Mouse (Mus musculus): ENCODE data around the gene Auts2. TPM values are rescaled to one million over a fixed set of nuclear protein-coding genes. Genes with fewer than 3 reads are reported as not detected.
A peak's percentile ranks its signal among the peaks of the same experiment; 100 is the strongest.

The Auts2 gene
- polyA plus RNA-seq, 2 experiments = 38.3 to 50.8 TPM

DNA sequence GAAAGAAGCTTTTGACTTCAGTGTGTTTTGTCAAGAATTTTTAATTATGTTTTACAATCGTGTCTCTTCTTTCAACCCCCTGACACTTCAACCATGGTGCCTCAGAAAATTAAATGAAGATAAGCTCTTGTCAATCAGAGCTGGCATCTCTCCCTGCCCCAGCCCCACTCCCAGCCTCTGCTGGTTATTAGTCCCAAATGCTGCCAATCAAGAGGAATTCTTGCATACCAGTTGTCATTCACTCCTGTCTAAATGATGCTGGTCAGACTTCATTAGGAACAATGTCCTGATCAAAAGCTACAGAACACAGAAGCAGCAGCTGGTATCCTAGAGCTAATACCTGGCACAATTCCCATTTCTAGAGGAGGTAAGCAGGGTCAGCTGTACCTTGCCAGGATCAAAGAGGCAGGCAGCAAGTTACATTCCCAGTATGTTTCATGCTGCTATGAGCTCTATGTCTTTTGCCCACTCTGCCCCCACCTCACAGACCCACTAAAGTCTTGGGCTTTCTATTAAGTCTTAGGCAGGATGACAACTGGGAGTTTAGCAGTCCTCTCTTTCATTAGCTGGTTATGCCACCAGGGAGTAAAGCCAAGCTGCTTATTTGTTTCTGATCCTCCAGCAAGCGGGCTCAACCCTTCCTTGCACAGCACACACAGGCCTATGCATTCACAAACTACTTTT, 134.1 kb downstream of the Auts2 start:
- no peak for ATAC-seq (ENCODE audit: low FRiP score, low read depth)
- no peak for DNase-seq (ENCODE audit: low spot score)
- no peak for TF ChIP-seq POLR2A (IDR thresholded peaks at IDR 0.05; ENCODE audit: borderline replicate concordance, extremely low read depth, insufficient read depth, insufficient read length)

DNA sequence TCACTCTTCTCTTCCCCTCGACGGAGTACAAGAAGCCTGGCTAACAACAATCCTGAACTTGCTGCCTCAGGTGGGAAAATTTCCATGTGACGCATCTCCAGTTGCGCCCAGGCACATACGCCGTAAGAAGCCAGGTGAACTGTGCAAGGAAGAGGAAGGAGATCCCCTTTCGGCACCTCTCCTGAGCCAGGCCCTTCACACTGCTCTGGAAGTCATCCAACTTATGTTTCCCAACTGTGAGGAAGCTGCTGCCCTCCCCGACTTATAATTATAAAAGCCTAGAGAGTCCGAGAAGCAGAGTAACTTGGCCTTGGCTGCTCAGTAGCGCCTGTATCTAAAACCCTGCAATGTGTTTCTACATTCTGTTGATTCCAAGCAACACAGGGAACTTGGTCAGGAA, 142.6 kb downstream of the Auts2 start:
- no peak overlapping the region for H3K4me3 ChIP-seq (replicated peaks; ENCODE audit: low read length)
- no peaks in the 10 kb centered on the region for H3K27me3 ChIP-seq (ENCODE audit: control insufficient read depth, insufficient read depth, low read length)
- no peaks in the 10 kb centered on the region for H3K36me3 ChIP-seq (ENCODE audit: control insufficient read depth, insufficient read depth, low read length)
- no peak overlapping the region for H3K4me2 ChIP-seq (replicated peaks; ENCODE audit: low read depth, low read length, severe bottlenecking)
- no peaks in the 10 kb centered on the region for H3K9me3 ChIP-seq (ENCODE audit: control insufficient read depth, low read length)
- WGBS = 59% methylated on average over 10 of the region's 10 CpGs
- TF ChIP-seq POLR2A (IDR thresholded peaks at IDR 0.05; ENCODE audit: borderline replicate concordance, extremely low read depth, insufficient read depth, insufficient read length) = no peak
- ATAC-seq (ENCODE audit: low FRiP score, low read depth) (no peak), DNase-seq (ENCODE audit: low spot score) (no peak)
- H3K4me1 ChIP-seq (ENCODE audit: control insufficient read depth, insufficient read depth, low read length) = peaks cover 12% of the 10 kb centered on the region; the same call in 1 of the 2 replicates
- no peak overlapping the region for H3K27ac ChIP-seq (replicated peaks; ENCODE audit: low read depth, low read length)
- no peak overlapping the region for H3K9ac ChIP-seq (ENCODE audit: low read depth, low read length, severe bottlenecking)

More for the DNA sequence above, 134.1 kb downstream of the Auts2 start:
- H3K9ac ChIP-seq (ENCODE audit: low read depth, low read length, severe bottlenecking) = no peak overlapping the region
- no peaks in the 10 kb centered on the region for H3K36me3 ChIP-seq (ENCODE audit: control insufficient read depth, insufficient read depth, low read length)
- H3K4me1 ChIP-seq (ENCODE audit: control insufficient read depth, insufficient read depth, low read length) = peaks cover 8% of the 10 kb centered on the region
- no peak overlapping the region for H3K27ac ChIP-seq (replicated peaks; ENCODE audit: low read depth, low read length)
- no peaks in the 10 kb centered on the region for H3K9me3 ChIP-seq (ENCODE audit: control insufficient read depth, low read length)
- WGBS = 72% methylated on average over 2 of the region's 2 CpGs
- H3K4me2 ChIP-seq (replicated peaks; ENCODE audit: low read depth, low read length, severe bottlenecking) = no peak overlapping the region
- H3K27me3 ChIP-seq (ENCODE audit: control insufficient read depth, insufficient read depth, low read length) = no peaks in the 10 kb centered on the region
- H3K4me3 ChIP-seq (replicated peaks; ENCODE audit: low read length) = no peak overlapping the region

DNA sequence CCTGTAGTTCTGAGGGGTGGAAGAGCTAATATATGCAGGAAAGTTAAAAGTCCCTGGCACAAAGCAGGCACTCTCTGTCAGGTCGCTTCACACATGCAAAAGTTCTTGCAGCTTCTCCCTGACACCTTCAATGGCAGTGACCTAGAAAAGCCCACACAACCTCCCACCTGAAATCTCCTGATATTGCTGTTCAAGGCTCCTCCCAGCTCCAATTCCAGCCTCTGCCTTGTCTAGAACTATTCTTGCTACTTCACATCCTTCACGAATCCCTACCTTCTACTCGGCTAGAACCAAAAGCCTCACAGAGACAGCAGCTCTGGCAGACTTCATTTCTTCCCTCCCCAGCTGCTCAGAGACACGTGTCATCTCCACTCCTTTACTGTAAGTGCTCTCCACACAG, 143.7 kb downstream of the Auts2 start:
- no peak for ATAC-seq (ENCODE audit: low FRiP score, low read depth)
- no peak for DNase-seq (ENCODE audit: low spot score)
- 41% methylated on average over 4 of the region's 4 CpGs for WGBS
- no peak for TF ChIP-seq POLR2A (IDR thresholded peaks at IDR 0.05; ENCODE audit: borderline replicate concordance, extremely low read depth, insufficient read depth, insufficient read length)
- peaks cover 12% of the 10 kb centered on the region; the same call in 1 of the 2 replicates for H3K4me1 ChIP-seq (ENCODE audit: control insufficient read depth, insufficient read depth, low read length)
- H3K4me2 ChIP-seq (replicated peaks; ENCODE audit: low read depth, low read length, severe bottlenecking) = no peak overlapping the region
- no peaks in the 10 kb centered on the region for H3K27me3 ChIP-seq (ENCODE audit: control insufficient read depth, insufficient read depth, low read length)
- H3K36me3 ChIP-seq (ENCODE audit: control insufficient read depth, insufficient read depth, low read length) = no peaks in the 10 kb centered on the region
- no peaks in the 10 kb centered on the region for H3K9me3 ChIP-seq (ENCODE audit: control insufficient read depth, low read length)
- H3K27ac ChIP-seq (replicated peaks; ENCODE audit: low read depth, low read length) = no peak overlapping the region
- no peak overlapping the region for H3K9ac ChIP-seq (ENCODE audit: low read depth, low read length, severe bottlenecking)
- H3K4me3 ChIP-seq (replicated peaks; ENCODE audit: low read length) = no peak overlapping the region

- DNase-seq (ENCODE audit: low spot score) = no peak
- H3K4me1 ChIP-seq (ENCODE audit: control insufficient read depth, insufficient read depth, low read length) = peaks cover 12% of the 10 kb centered on the region; the same call in 1 of the 2 replicates
- TF ChIP-seq POLR2A (IDR thresholded peaks at IDR 0.05; ENCODE audit: borderline replicate concordance, extremely low read depth, insufficient read depth, insufficient read length) = no peak
These were observed 147.2 kb downstream of the Auts2 start for GRCm38 (mm10) chr5:132395922-132396321.

DNA sequence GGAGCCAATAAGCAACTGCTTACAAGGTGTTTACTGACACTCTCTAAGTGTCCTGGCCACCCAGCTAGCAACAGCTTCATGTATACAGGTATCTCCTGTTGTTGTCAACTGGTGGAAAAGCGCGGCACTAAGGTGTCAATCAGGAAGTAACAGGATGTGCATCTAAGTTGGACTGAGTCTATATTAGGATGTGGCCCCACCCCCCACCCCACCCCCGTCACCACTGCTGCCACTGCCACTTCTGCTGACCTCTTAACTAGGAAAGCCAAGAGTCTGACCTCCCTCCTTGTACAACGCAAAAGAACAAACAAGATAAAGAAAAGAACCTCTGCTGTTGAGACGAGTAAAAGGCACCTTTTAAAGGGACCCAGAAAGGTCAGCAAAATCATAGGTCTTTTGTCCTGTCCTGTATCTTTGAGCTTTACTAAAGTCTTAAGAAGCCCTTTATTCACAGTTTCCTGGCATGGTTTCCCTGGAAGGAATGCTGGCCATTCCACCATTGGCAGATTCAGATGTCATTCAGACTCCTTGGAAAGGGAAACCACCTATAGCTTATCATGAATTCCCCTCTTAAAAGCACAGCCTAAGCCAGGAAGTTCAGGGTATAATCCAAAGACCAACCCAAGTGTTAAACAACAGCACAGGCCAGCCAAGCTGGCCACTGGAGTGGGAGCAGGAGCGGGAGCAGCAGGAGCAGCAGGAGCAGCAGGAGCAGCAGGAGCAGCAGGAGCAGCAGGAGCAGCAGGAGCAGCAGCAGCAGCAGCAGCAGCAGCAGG, 148.2 kb downstream of the Auts2 start:
- no peak overlapping the region for H3K4me3 ChIP-seq (replicated peaks; ENCODE audit: low read length)
- H3K9me3 ChIP-seq (ENCODE audit: control insufficient read depth, low read length) = no peaks in the 10 kb centered on the region
- no peak overlapping the region for H3K27ac ChIP-seq (replicated peaks; ENCODE audit: low read depth, low read length)
- H3K27me3 ChIP-seq (ENCODE audit: control insufficient read depth, insufficient read depth, low read length) = no peaks in the 10 kb centered on the region
- DNase-seq (ENCODE audit: low spot score) = peak; percentile 37
- peaks cover 3% of the 10 kb centered on the region; the same call in 1 of the 2 replicates for H3K4me1 ChIP-seq (ENCODE audit: control insufficient read depth, insufficient read depth, low read length)
- no peak for TF ChIP-seq POLR2A (IDR thresholded peaks at IDR 0.05; ENCODE audit: borderline replicate concordance, extremely low read depth, insufficient read depth, insufficient read length)
- no peak overlapping the region for H3K4me2 ChIP-seq (replicated peaks; ENCODE audit: low read depth, low read length, severe bottlenecking)
- H3K36me3 ChIP-seq (ENCODE audit: control insufficient read depth, insufficient read depth, low read length) = no peaks in the 10 kb centered on the region
- ATAC-seq (ENCODE audit: low FRiP score, low read depth) = no peak
- no peak overlapping the region for H3K9ac ChIP-seq (ENCODE audit: low read depth, low read length, severe bottlenecking)
- 62% methylated on average over 6 of the region's 6 CpGs for WGBS

More at GRCm38 (mm10) chr5:132395922-132396321, 147.2 kb downstream of the Auts2 start:
- Histone ChIP-seq H3K9ac (ENCODE audit: low read depth, low read length, severe bottlenecking) (no peak overlapping the region), H3K4me3 (replicated peaks; ENCODE audit: low read length) (no peak overlapping the region), H3K9me3 (ENCODE audit: control insufficient read depth, low read length) (no peaks in the 10 kb centered on the region), H3K36me3 (ENCODE audit: control insufficient read depth, insufficient read depth, low read length) (no peaks in the 10 kb centered on the region), H3K4me2 (replicated peaks; ENCODE audit: low read depth, low read length, severe bottlenecking) (no peak overlapping the region), H3K27me3 (ENCODE audit: control insufficient read depth, insufficient read depth, low read length) (no peaks in the 10 kb centered on the region), H3K27ac (replicated peaks; ENCODE audit: low read depth, low read length) (no peak overlapping the region)
- whole genome bisulfite sequencing = 80% methylated on average over 3 of the region's 3 CpGs
- ATAC-seq (ENCODE audit: low FRiP score, low read depth) = no peak

All from limb, embryonic 14.5 days (tissue).